Mouse (Mus musculus) ES-CJ7 (cell line): ENCODE measurements around the gene Olfr982.

Experiments used
- DNase-seq: peaks from one replicate; pipeline ENCODE4 v3.0.0; 2011; ENCODE audit warnings: low read depth, low spot score

Gene Olfr982

GRCm38 (mm10) chr9:40073529-40073928, at the start of gene Olfr982:
Gene Olfr982, plus strand, starts transcription at chr9:40073829.
- no peak for DNase-seq

GRCm38 (mm10) chr9:40050138-40050537, 23.5 kb upstream of the Olfr982 start:
- DNase-seq = no peak

GRCm38 (mm10) chr9:40093495-40093894, 19.9 kb downstream of the Olfr982 start, which contains the start of gene Olfr983:
Gene Olfr983, minus strand, starts transcription at chr9:40093595.
- DNase-seq = no peak

- DNase-seq = no peak
Measured at GRCm38 (mm10) chr9:40094769-40095168, 21.1 kb downstream of the Olfr982 start.

- DNase-seq = no peak
Measured at GRCm38 (mm10) chr9:40114106-40114505, 40.5 kb downstream of the Olfr982 start, which contains the start of gene Olfr984. Gene Olfr984, minus strand, starts transcription at chr9:40114206.

GRCm38 (mm10) chr9:40116645-40117286, 43.1 kb downstream of the Olfr982 start:
- no peak for DNase-seq

GRCm38 (mm10) chr9:40117287-40117659, 43.6 kb downstream of the Olfr982 start:
- DNase-seq = no peak
